Mouse (Mus musculus) G1E (cell line): ENCODE measurements around the gene Sez6. TPM values are rescaled to one million over a fixed set of nuclear protein-coding genes. Genes with fewer than 3 reads are reported as not detected.

ENCODE experiments used
- ATAC-seq: 2 replicates; pipeline ENCODE4 v1.8.0; 2016; ENCODE audit warnings: mild to moderate bottlenecking; ENCODE audit not compliant: insufficient number of reproducible peaks, poor library complexity, low FRiP score, severe bottlenecking; ENCODE audit errors: extremely low read depth
- DNase-seq: peaks from one replicate; pipeline ENCODE4 v3.0.0; 2012; ENCODE audit warnings: low spot score
- H3K27me3 ChIP-seq: 2 replicates; pipeline ENCODE4 v1.6.1; 2012; ENCODE audit warnings: mild to moderate bottlenecking, low read length, inconsistent platforms; ENCODE audit not compliant: insufficient read depth
- H3K36me3 ChIP-seq: replicated peaks from 2 replicates; pipeline ENCODE3; 2012; ENCODE audit warnings: mild to moderate bottlenecking, inconsistent platforms
- H3K4me1 ChIP-seq: 2 replicates; pipeline ENCODE4 v1.6.1; 2012; ENCODE audit warnings: low read depth, low read length, inconsistent platforms, mixed read lengths; ENCODE audit not compliant: insufficient read depth
- H3K4me3 ChIP-seq: 2 replicates; pipeline ENCODE4 v1.5.1; 2012; ENCODE audit warnings: low read depth, mild to moderate bottlenecking, inconsistent platforms, low read length, moderate library complexity, mixed read lengths
- H3K9me3 ChIP-seq: replicated peaks from 2 replicates; pipeline ENCODE4 v1.6.1; 2012; ENCODE audit warnings: inconsistent platforms
- CTCF ChIP-seq: IDR thresholded peaks from 2 replicates; pipeline ENCODE4 v1.5.1; 2012; ENCODE audit warnings: low read depth, low read length, inconsistent platforms, mixed read lengths
- GATA1 ChIP-seq: IDR thresholded peaks from 2 replicates; pipeline ENCODE4 v1.6.1; 2012; ENCODE audit warnings: borderline replicate concordance, low read length, inconsistent platforms, mixed read lengths
- GATA2 ChIP-seq: IDR thresholded peaks from 2 replicates; pipeline ENCODE4 v1.6.1; 2012; ENCODE audit warnings: low read depth, low read length, inconsistent platforms, borderline replicate concordance
- POLR2AphosphoS5 ChIP-seq: IDR thresholded peaks from 2 replicates; pipeline ENCODE4 v1.6.1; 2012; ENCODE audit warnings: low read depth, low read length, inconsistent platforms; ENCODE audit not compliant: insufficient replicate concordance
- TAL1 ChIP-seq: conservative IDR thresholded peaks from 2 replicates; pipeline ENCODE4 v1.6.1; 2012; ENCODE audit warnings: low read depth, low read length, inconsistent platforms, mixed read lengths
- polyA plus RNA-seq: library from polyadenylated mRNA; stranded (reverse); fragments of >175 nt; gene quantifications from 2 replicates; pipeline ENCODE4 v1.2.3, GENCODE M21; 2012
- total RNA-seq, 2 experiments: library from RNA; stranded (forward) in 1 of 2; stranded (reverse) in 1 of 2; fragments of 200-1000 nt in 1 of 2; fragments of >200 nt in 1 of 2; fragmentation: Nextera tagmentation in 1 of 2; gene quantifications; 2 replicates each; pipeline ENCODE4 v1.2.3; 2014 to 2017

Sez6 gene
- total and polyA plus RNA-seq, 3 experiments = 0.10 to 0.11 TPM; not detected in 1

- no peak overlapping the region for H3K4me3 ChIP-seq
- H3K36me3 ChIP-seq = no peaks in the 10 kb centered on the region
- H3K9me3 ChIP-seq = no peaks in the 10 kb centered on the region
- no peaks in the 10 kb centered on the region for H3K4me1 ChIP-seq
- TF ChIP-seq GATA2 (no peak), GATA1 (no peak), POLR2AphosphoS5 (no peak), TAL1 (no peak), CTCF (no peak)
- DNase-seq (no peak), ATAC-seq (no peak)
- peaks cover 49% of the 10 kb centered on the region for H3K27me3 ChIP-seq
Measured at GRCm38 (mm10) chr11:77904707-77905106, 25.9 kb upstream of the Sez6 start.

GRCm38 (mm10) chr11:77906097-77906687 is 24.4 kb upstream of the Sez6 start:
- Histone ChIP-seq H3K4me1 (no peaks in the 10 kb centered on the region), H3K36me3 (no peaks in the 10 kb centered on the region), H3K4me3 (no peak overlapping the region), H3K9me3 (no peaks in the 10 kb centered on the region), H3K27me3 (peaks cover 42% of the 10 kb centered on the region)
- DNase-seq (no peak), ATAC-seq (no peak)
- no peak for TF ChIP-seq GATA1
- no peak for TF ChIP-seq POLR2AphosphoS5
- TF ChIP-seq CTCF = no peak
- no peak for TF ChIP-seq TAL1
- no peak for TF ChIP-seq GATA2

GRCm38 (mm10) chr11:77906747-77907174 is 23.8 kb upstream of the Sez6 start:
- H3K4me3 ChIP-seq = no peak overlapping the region
- H3K36me3 ChIP-seq = no peaks in the 10 kb centered on the region
- DNase-seq (no peak), ATAC-seq (no peak)
- TF ChIP-seq GATA2 (no peak), TAL1 (no peak), POLR2AphosphoS5 (no peak), GATA1 (no peak), CTCF (no peak)
- H3K4me1 ChIP-seq = no peaks in the 10 kb centered on the region
- H3K9me3 ChIP-seq = no peaks in the 10 kb centered on the region
- H3K27me3 ChIP-seq = peaks cover 42% of the 10 kb centered on the region

- no peak for ATAC-seq
- DNase-seq = no peak
Measured at GRCm38 (mm10) chr11:77908468-77908867, 22.1 kb upstream of the Sez6 start.

GRCm38 (mm10) chr11:77909376-77909775 is 21.2 kb upstream of the Sez6 start:
- Histone ChIP-seq H3K4me1 (no peaks in the 10 kb centered on the region), H3K27me3 (peaks cover 45% of the 10 kb centered on the region), H3K4me3 (no peak overlapping the region), H3K9me3 (no peaks in the 10 kb centered on the region), H3K36me3 (no peaks in the 10 kb centered on the region)
- no peak for DNase-seq
- no peak for ATAC-seq
- TF ChIP-seq CTCF = no peak

More at GRCm38 (mm10) chr11:77908468-77908867, 22.1 kb upstream of the Sez6 start:
- no peak for TF ChIP-seq TAL1
- TF ChIP-seq GATA1 = no peak
- no peak for TF ChIP-seq GATA2
- no peak for TF ChIP-seq POLR2AphosphoS5
- TF ChIP-seq CTCF = no peak
- H3K36me3 ChIP-seq = no peaks in the 10 kb centered on the region
- no peaks in the 10 kb centered on the region for H3K9me3 ChIP-seq
- H3K4me3 ChIP-seq = no peak overlapping the region
- H3K27me3 ChIP-seq = peaks cover 43% of the 10 kb centered on the region
- H3K4me1 ChIP-seq = no peaks in the 10 kb centered on the region

GRCm38 (mm10) chr11:77909776-77910175 is 20.8 kb upstream of the Sez6 start:
- Histone ChIP-seq H3K36me3 (no peaks in the 10 kb centered on the region), H3K9me3 (no peaks in the 10 kb centered on the region), H3K4me1 (no peaks in the 10 kb centered on the region), H3K4me3 (no peak overlapping the region), H3K27me3 (peaks cover 46% of the 10 kb centered on the region)
- ATAC-seq (no peak), DNase-seq (no peak)
- TF ChIP-seq GATA2 (no peak), TAL1 (no peak), GATA1 (no peak), POLR2AphosphoS5 (no peak), CTCF (no peak)

GRCm38 (mm10) chr11:77913505-77913904 is 17.1 kb upstream of the Sez6 start:
- ATAC-seq = no peak
- TF ChIP-seq CTCF = no peak
- TF ChIP-seq GATA2 = no peak
- TF ChIP-seq GATA1 = no peak
- TF ChIP-seq POLR2AphosphoS5 = no peak
- TF ChIP-seq TAL1 = no peak
- H3K36me3 ChIP-seq = no peaks in the 10 kb centered on the region
- H3K4me3 ChIP-seq = no peak overlapping the region
- peaks cover 58% of the 10 kb centered on the region for H3K27me3 ChIP-seq
- no peak for DNase-seq
- H3K4me1 ChIP-seq = no peaks in the 10 kb centered on the region
- H3K9me3 ChIP-seq = no peaks in the 10 kb centered on the region
